Mouse (Mus musculus): ENCODE measurements around the gene 4930415O20Rik. TPM values are rescaled to one million over a fixed set of nuclear protein-coding genes. Genes with fewer than 3 reads are reported as not detected.

Gene 4930415O20Rik
- polyA plus RNA-seq, 1 experiment = 0.34 TPM

DNA sequence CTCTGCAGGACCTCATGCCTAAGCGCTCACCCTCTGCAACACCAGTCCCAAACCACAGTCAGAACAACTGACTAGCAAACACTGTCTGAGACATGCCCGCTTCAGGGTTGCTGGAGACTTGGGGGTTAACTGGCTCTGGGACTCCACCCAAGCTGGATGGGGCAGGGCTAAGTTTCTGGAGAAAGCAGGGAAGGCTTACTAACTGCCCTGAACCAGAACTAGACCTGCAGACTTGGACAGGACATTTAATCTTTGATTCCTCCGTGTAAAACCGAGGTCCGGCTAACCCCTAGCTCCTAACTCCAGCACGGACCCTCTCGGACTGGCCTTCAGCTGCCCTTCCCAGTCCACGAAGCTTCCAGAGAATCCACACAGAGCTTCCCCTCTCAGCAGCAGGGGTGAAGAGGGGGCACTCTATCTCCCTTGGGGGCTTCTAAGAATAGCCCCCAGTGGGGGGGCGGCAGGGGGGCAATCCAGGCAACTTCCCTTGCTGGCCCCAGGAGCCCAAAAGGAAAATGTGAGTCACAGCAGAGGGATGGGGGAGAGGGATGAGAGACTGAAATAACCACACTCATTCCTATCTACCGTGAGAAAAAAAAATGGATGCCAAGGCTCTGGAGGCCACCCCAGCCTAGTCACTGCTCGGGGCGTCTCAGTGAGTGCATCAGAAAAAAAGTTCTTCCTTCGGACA, 31.5 kb downstream of the 4930415O20Rik start:
- no peak for DNase-seq (ENCODE audit: extremely low spot score in 1 of 2, low spot score in 1 of 2)

DNA sequence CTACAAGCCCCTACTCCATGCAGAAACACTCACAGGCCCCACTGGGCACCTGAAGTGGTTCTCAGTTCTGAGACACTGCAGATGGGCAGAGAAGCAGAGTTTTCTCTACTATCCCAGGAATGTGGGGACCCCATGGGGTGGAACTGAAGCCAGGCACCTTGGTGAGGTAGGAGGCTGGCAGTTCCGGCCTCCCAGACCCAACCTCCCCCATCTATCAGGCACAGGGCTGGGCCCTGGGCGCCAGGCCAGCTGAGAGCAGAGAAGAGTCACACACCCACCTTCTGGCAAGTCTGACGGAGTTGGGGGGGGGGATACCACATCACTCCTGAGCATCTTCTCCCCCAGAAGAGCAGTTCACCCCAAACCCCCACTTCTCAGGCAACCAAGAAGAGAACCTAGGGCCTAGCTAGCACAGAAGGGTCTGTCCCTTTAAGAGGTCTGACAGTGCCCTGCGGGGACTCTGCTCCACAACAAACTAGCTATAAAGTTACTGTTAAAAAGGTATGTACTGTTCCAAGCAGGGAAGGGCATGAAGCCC, 32.2 kb downstream of the 4930415O20Rik start:
- no peak for DNase-seq (ENCODE audit: extremely low spot score in 1 of 2, low spot score in 1 of 2)

DNA sequence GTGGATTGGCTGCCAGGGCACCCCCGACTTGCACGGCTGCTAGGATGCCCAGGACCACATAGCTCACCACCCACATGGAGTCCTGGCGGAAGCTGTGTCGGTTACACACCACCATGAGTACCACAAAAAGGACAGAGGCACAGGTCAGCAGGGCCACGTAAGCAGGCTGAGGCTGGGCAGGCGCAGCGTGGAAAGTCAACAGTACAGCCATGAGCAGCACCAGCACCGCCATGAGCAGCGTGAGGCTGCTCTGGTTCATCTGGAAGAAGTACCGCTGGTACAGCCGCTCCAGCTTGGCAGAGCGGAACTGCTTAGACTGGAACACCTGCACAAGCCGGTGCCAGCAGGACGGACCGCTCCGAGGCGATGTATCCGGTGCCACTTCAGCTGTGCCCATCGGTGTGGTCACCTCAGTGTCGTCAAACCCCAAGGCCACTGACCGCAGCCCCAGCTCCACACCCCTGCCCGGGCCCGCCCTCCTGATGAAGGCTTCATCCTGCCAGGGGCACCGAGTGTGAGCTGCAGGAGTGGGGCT, 33.3 kb downstream of the 4930415O20Rik start:
- no peak for DNase-seq (ENCODE audit: extremely low spot score in 1 of 2, low spot score in 1 of 2)

- no peak for DNase-seq (ENCODE audit: extremely low spot score in 1 of 2, low spot score in 1 of 2)
Observed at GRCm38 (mm10) chr15:98606051-98606536, 35.3 kb downstream of the 4930415O20Rik start.

GRCm38 (mm10) chr15:98606739-98607138, 35.9 kb downstream of the 4930415O20Rik start:
- DNase-seq (ENCODE audit: extremely low spot score in 1 of 2, low spot score in 1 of 2) = no peak

GRCm38 (mm10) chr15:98607557-98607956, 36.8 kb downstream of the 4930415O20Rik start:
- no peak for DNase-seq (ENCODE audit: extremely low spot score in 1 of 2, low spot score in 1 of 2)

DNA sequence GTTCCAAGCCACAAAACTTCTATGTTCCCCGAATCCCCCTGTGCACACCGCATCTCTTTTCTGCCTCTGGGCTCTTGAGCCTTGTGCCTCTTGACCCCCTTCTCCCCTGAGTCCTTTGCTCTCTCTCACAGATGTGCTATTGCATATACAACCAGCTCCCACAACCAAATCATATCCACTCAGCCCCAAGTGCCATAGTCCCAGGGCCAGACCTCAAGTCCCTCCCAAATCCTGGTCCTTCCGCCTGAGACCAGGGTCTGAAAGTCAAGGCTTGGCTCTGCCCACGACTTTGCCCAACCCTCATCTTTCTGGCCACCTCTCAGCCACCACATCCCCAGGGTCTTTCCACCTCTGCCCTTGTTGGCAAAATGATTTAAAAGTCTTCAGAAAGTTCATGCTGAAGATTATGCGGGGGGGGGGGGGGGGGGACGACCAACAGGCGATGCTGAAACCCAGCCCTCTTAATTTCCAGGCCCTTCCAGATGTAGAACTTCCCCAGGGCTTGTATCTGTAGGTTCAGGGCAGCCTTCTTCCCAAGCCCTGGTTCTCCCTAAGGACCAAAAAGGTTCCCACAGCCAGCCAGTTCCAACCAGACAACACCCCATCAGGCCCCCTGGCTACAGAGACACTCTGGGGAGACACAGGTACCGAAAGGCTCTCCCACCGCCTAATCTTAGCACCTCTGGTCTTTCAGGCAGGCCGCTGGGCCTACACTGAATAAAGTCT, 37.4 kb downstream of the 4930415O20Rik start:
- no peak for DNase-seq (ENCODE audit: extremely low spot score in 1 of 2, low spot score in 1 of 2)

DNA sequence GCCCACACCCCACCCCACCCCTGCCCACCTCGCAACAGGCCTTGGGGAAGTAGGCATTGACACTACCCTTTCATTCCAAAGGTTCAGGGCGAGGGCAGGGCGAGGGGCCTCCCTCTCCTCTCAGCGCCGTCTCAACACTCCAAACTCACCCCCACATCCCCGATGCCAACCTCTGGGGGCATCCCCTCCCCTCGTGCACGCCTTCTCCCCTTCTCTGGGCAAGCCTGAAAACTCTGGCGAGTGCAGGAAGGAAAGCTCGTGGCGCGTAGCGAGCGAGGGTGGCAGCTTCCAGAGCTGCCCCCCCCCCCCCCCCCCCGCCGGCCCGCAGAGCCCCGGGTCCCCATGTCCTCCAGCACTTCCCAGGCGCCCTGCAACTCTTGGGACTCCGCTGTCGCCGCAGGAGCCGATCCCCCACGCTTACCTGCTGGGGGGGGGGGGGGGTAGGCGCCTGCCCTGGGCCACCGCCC, 38.0 kb downstream of the 4930415O20Rik start:
- no peak for DNase-seq (ENCODE audit: extremely low spot score in 1 of 2, low spot score in 1 of 2)

GRCm38 (mm10) chr15:98609331-98610130, 38.7 kb downstream of the 4930415O20Rik start, which contains the start of gene Adcy6:
Gene Adcy6 (minus strand): TSS chr15:98610076.
- DNase-seq (ENCODE audit: extremely low spot score in 1 of 2, low spot score in 1 of 2) = peak in 1 of 2 experiments; percentile 77

DNA sequence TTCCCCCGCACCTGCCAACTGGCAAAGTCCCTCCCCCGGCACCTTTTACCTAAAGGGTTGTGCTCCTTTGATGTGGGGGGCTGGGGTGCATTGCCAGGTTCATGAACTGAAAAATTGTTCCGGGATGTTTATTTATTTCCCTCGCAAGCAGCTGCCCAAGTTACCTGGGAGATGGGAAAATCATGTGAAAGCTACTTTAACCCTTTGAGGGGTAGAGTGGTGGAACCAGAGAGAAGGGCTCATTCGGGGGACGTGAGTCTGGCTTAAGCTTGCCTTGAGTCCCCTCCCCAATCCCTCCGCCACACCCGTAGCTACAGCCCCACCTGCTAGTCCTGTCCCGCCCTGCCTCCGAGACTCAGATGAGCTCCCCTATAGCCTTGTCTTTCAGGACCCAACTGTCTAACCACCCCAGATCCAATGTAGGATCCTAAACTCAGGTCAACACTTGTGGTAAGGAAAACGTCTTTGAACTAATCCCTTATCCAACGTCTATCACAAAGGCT, 39.4 kb downstream of the 4930415O20Rik start:
- no peak for DNase-seq (ENCODE audit: extremely low spot score in 1 of 2, low spot score in 1 of 2)

- DNase-seq (ENCODE audit: extremely low spot score in 1 of 2, low spot score in 1 of 2) = no peak
Observed at GRCm38 (mm10) chr15:98612229-98612628, 41.4 kb downstream of the 4930415O20Rik start.

DNA sequence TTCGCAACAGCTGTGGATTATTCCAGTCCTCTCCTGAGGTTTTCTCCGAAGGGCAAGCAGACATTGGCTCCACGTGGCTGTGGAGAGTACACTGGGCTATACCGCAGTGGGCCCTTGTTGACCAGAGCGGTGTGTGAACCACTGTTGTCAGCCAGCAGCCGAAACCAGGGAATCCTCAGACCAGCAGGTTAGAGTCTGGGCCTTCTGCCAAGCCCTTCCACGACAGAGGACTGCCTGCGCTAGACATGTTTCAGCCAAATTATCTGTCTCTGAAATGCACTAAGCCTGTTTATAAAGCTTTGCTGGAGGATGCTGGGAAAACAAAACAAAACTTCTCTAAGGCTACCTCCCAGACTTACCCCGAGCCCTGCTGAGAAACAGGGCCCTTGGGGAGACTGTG, 43.7 kb downstream of the 4930415O20Rik start:
- no peak for DNase-seq (ENCODE audit: extremely low spot score in 1 of 2, low spot score in 1 of 2)

GRCm38 (mm10) chr15:98614971-98615370, 44.2 kb downstream of the 4930415O20Rik start:
- no peak for DNase-seq (ENCODE audit: extremely low spot score in 1 of 2, low spot score in 1 of 2)

DNA sequence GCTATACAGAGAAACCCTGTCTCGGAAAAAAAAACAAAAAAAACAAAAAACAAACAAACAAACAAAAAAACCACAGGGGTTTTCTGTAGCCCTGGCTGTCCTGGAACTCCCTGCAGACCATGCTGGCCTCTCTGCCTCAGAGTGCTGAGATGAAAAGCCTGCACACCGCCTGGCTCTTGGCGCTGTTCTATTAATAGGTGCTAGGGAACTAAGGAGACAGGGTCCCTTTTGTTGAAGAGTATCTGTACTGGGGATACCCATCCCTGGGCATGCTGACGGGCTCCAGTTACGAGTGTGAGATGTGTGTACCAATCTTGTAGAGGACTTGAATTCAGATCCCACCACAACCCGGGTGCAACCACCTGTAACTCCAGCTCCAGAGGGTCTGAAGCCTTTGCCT, 44.9 kb downstream of the 4930415O20Rik start:
- no peak for DNase-seq (ENCODE audit: extremely low spot score in 1 of 2, low spot score in 1 of 2)

DNA sequence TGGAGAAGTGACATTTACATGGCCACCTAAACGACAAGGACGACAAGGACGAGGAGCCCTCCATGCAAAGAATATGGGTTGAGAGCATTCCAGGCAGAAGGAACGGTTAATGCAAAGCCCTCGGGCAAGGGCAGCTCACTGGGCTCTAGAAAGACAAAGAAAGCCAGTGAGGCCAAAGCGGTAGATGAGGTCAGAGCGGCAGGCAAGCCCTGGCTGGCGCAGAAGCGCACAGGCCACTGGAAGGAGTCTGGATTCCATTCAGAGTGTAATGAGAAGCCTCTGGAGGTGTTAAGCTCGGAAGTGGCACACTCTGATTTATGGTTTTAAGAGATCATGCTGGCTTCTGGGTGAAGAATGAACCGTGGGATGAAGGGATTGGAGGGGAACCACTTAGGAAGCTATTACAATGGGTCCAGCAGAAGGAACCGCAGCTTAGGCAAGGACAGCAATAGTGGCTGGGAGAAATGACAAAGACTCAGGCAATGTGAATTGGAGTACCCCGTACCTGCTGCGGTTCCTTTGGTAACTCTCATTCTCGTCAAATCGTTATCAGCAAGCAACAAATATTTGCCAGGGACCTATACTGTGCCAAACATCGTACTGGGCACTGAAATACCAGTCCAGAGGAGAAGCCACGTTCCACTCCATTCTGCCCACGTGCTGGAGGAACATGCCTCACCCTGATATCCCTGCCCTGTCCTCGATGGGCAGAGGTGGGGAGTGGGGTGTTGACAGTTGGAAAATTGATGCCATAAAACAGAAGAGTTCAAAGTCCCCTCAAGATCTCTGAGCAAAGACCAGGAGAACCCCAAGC, 45.8 kb downstream of the 4930415O20Rik start:
- no peak for DNase-seq (ENCODE audit: extremely low spot score in 1 of 2, low spot score in 1 of 2)

DNA sequence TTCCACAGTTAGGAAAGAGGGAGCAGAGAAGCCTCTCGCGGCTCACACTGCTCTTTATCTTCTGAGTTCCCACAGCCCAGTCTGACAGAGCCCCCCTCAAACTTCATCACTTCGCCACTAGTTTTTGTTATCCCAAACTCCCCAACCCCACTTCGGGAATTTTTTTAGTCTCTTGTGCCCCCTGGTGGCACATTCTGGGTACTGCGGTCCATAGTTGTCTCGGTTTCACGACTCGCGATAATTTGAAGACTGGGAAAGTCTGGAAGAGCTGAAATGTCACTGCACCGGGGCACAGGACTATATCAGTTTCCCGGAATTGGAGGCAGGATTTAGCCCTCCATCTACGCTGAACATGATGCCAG, 46.4 kb downstream of the 4930415O20Rik start:
- peak in 1 of 2 experiments; percentile 89 for DNase-seq (ENCODE audit: extremely low spot score in 1 of 2, low spot score in 1 of 2)

DNA sequence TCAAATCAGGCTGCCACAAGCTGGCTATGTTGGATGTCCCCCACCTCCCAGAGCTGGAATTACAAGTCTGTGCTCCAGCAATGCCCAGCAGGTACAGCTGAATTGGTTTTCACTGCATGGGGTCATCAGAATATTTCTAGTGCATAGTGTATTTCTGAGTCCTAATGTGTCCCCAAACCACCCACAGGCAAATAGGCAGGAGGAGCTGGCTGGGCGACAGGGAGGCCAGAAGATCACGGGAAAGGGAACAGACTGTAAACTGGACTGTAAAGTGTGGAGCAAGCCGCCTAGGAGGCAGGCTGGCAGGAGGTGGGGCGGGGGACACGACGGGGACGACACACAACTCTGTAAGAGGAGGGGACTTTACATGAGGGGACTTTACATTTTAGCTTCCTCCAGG, 51.4 kb downstream of the 4930415O20Rik start:
- no peak for DNase-seq (ENCODE audit: extremely low spot score in 1 of 2, low spot score in 1 of 2)

DNA sequence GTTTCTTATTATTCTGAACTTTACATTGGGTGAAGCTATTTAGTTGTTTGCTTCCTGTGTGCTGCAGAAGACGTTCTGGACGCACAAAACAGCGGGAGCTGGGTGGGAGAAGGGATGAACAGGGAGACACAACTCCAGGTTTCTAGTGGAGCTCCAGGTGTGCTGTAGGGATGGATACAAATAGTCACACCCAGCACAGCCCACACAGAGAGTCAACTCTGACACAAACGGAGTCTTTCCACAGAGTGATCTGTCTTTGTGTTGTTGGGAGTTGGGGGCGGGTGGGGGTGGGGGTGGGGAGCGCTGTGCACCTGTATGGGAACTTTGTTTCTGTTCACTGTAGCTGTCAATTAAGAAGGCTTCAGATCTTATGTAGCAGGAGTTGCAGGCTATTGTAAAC, 51.9 kb downstream of the 4930415O20Rik start:
- no peak for DNase-seq (ENCODE audit: extremely low spot score in 1 of 2, low spot score in 1 of 2)

DNA sequence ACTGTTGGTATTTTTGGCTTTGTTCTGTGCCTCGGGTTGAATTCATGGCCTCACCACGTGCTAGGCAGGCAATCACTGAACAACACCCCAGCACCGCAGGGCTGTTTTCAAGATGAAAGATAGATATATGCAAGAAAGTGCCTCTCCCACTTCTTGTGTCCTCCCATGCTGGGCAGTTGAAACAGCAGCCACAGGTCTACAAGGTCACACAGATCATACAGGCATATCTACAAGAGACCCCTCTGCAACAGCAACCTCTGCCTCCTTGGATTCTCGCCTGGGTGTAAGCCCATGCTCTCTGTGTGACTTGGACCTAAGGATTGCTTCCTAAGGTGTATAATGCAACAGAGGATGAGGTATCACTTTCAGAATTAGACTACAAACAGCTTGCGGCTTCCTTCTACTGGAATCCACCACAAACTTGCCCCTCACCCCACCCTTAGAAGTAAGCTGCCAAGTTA, 52.6 kb downstream of the 4930415O20Rik start:
- DNase-seq (ENCODE audit: extremely low spot score in 1 of 2, low spot score in 1 of 2) = no peak
